Mouse (Mus musculus): Measurements from ENCODE around the gene Agtrap.
A peak's percentile ranks its signal among the peaks of the same experiment; 100 is the strongest.
"Not testable (repeated sequence)": the region's sequence is repeated elsewhere in the genome, so short reads cannot be mapped to it uniquely, and the experiment has no call there.

The Agtrap gene

GRCm38 (mm10) chr4:148087907-148088527 lies at the start of gene Agtrap:
Agtrap (minus strand) TSS chr4:148088031.
- DNase-seq, result peak; percentile 97

- peak; percentile 62 to 69 for DNase-seq
Measured at GRCm38 (mm10) chr4:148137503-148137902, 49.7 kb upstream of the Agtrap start.

GRCm38 (mm10) chr4:148134988-148135387 lies 47.2 kb upstream of the Agtrap start:
- no peak for DNase-seq

DNA sequence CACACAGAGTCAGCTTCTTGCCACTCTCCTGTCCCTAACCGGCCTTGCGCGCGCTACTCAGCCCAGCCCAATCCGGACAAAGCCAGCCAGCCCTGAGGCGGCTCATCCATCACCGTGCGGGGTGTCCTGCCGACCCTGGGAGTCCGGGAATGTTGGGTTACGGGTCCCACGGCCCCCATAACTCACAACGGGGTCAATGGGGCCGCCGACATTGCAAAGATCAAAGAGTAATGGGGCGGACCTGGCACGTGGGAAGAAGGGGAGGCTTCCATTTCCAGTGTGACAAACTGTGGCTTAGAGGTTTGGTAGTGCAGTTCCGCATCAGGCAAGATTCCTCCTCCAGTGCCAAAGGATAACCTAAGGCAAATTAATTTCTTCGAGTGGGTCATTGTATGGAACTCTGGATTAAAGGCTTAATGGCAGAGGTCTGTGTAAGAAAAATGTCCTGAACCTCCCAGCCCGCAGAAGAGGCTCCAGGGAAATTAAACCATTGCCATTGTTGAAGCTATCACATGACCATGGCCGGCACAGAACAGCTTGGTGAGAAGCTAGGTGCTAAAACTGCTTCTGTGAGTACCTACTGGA lies 43.8 kb upstream of the Agtrap start:
- DNase-seq, result peak; percentile 70 to 74

DNA sequence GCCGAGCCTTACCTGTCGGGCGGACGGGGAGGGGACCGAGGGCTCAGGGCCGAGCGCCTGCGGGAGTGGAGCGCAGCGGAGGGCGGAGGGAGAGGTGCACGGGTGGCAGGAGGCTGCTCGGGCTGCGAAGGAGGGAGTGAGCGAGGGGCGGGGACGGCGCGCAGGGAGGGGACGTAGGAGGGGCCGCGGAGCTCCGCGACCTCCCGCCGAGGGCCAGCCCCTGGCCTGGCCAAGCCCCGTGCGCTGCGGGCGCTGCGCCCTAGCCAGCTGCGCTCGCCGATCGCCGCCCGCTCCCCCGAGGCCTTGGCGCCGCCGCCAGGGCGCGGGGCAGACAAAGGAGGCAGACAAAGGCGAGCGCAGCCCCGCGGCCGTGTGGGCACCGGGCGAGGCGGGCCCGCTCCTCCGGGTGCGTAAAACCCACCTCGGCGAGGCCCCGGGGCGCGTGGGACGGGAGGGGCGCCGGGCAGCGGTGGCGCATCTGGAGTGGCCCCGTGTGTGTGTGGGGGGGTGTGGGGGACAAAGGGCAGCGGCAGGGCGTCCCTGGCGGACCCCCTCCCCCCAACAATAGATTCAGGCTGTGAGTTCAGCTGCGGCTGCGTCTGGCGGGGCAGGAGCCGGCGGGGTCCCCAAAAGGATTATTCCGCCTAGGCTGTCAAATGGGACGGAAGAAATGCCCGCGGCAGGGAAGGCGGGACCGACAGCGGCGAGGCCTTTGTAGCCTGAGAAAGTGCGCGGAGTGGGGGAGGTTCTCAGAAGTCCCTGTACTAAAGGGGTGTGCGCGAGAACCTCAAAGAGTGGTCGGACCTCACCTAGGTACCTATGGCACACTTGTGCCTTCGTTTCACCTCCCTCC lies 43.0 kb upstream of the Agtrap start, which contains the start of gene Draxin:
Gene Draxin, minus strand, starts transcription at position 138 of the 853 bp plus-strand sequence.
- peak; percentile 88 to 94 for DNase-seq

GRCm38 (mm10) chr4:148130133-148130532 lies 42.3 kb upstream of the Agtrap start, which contains the start of gene Mad2l2:
Mad2l2 (plus strand) TSS chr4:148130384.
- no peak for DNase-seq

DNA sequence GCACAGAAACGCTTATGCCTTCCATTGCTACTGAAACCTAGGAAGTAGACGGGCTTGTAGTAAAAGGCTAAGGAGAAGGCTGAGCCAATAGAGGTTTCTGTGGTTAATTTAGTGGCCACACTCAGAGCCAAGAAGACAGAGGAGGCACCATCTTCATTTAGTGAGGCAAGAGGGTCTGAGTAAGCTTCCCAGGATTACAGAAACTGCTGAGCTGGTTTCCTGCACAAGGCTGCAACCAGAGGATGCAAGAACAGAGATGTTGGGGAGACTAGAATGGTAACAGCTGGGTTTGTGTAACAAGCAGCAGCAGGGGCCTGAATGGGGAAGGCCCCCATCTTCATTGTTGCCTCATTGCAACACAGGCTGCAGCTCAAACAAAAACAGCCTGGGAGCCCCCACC lies 40.8 kb upstream of the Agtrap start:
- DNase-seq, result no peak

- peak; percentile 59 to 63 for DNase-seq
Measured at GRCm38 (mm10) chr4:148128241-148128640, 40.4 kb upstream of the Agtrap start.

- peak in 1 of 2 experiments; percentile 49 for DNase-seq
Measured at GRCm38 (mm10) chr4:148122694-148123066, 34.8 kb upstream of the Agtrap start.

- peak; percentile 86 to 94 for DNase-seq
Measured at GRCm38 (mm10) chr4:148121982-148122693, 34.3 kb upstream of the Agtrap start.

GRCm38 (mm10) chr4:148121362-148121761 lies 33.5 kb upstream of the Agtrap start:
- DNase-seq, result peak; percentile 99

GRCm38 (mm10) chr4:148120555-148120954 lies 32.7 kb upstream of the Agtrap start:
- peak; percentile 70 to 80 for DNase-seq

- DNase-seq, result not testable (repeated sequence)
Measured at GRCm38 (mm10) chr4:148119578-148119977, 31.7 kb upstream of the Agtrap start.

- DNase-seq, result no peak
Measured at GRCm38 (mm10) chr4:148117392-148117791, 29.6 kb upstream of the Agtrap start.

DNA sequence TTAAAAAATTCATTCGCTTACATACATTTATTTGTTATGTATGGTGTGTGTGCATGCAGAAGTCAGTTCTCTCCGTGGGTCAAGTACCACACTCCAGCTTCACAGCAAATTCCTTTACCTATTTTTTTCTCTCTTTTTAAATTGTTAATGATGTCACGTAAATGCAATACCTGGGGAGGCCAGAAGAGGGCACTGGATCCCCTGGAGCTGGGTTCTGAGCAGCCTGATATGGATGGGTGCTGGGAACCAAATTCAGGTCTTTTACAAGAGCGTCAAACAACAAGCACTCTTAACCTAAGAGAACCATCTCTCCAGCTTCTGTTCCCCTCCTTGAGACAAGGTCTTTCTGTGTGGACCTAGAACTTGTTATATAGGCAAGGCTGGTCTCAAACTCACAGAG lies 28.8 kb upstream of the Agtrap start:
- DNase-seq, result peak; percentile 42 to 58

DNA sequence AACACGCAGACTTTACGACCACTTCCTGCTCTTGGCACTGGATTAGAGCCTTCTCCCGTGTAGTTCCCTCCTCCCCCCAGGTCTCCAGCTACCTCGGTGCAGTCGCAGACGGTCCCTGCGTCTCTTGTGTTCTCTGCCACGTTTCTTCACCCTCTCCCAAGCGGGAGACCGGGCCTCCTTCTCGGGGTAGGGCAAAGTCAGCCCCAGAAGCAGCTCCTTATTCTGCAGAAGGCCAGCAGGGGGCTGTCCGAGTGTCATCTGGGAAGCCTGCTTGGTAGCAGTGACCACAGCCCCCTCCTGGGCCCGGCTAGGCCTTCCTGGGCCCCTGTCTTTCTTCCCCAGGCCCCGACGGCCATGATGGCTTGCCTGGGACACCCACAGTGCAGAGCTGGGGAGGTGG lies 27.6 kb upstream of the Agtrap start:
- DNase-seq, result peak; percentile 55 to 67

DNA sequence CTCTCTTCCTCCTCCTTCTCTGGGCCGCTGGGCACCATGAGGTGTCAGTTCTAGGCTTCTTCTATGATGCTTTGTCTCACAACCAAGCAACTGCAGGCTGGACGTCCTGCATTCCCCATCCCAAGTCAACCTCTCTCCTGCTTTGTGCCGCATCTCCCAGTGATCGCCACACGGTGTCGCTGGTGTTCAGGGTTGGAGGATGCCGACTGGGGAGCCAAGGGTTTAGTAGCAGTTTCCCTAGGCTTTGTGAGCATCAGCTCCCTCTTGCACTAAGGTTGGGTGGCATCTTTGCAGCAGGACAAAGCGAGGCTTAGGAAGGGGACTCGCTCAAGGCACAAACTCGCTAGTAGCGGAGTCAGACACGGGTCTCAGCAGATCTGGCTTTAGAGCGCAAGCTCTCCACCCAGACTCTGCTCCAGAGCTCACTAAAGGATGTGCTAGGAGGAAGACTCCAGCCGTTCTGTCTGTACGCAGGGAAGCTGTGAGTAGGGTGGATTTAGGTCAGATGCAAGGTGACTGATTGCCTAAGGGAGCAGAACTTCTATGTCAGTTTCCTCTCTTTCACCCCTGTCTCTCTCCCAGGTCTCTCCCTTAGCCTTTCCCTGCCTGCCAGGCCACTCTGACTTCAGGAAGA lies 27.0 kb upstream of the Agtrap start:
- DNase-seq, result peak; percentile 95 to 96

DNA sequence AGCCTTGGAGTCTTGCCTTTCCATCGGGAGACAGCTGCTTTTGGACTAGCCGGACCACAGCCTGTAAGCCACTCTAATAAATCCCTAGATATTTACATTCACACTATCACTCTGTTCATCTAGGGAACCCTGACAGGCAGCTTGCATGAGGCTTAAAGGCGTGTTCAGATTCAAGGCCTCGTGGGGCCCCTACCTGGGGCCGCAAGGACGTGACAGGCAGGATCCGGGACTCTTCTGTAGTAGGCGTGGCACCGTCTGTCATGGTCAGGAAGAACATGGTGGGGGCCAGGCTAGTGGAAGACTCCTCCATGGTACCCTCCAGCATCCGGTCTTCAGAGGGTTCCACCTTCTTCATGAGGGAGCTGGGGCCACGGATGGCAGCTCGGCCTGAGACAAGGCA lies 24.7 kb upstream of the Agtrap start:
- DNase-seq, result no peak

DNA sequence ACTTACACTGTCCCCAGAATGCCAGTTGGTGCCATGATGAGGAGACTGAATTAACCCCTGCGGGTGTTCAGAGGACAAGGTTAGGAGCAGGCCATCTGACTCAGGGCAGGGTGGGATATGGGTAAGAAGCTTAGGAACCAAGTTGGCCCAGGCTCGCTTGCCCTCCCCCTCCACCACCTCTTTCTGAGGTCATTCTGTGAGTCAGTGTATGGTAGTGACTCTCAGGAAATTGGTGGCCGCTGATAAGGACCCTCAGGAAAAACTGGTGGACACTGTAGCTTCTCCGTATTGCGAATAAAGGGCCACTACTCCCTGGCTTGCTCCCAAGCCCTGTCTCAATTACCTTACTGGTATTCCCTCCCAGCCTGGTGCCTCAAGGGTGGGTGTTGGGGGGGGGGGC lies 21.4 kb upstream of the Agtrap start:
- DNase-seq, result peak in 1 of 2 experiments; percentile 33

- peak; percentile 62 to 71 for DNase-seq
Measured at GRCm38 (mm10) chr4:148108565-148109100, 20.8 kb upstream of the Agtrap start.

- DNase-seq, result peak; percentile 80 to 84
Measured at GRCm38 (mm10) chr4:148107621-148108291, 19.9 kb upstream of the Agtrap start.

All from cerebellum, postnatal 10 days (tissue).